Mouse (Mus musculus) heart, postnatal 0 days (tissue): ENCODE results near the gene Gm20422.

Source experiments
- CTCF ChIP-seq: IDR thresholded peaks from 2 replicates; pipeline ENCODE4 v1.5.1; 2016; ENCODE audit warnings: antibody characterized with exemption, control low read depth, low read depth
- EP300 ChIP-seq: IDR thresholded peaks from 2 replicates; pipeline ENCODE4 v1.6.1; 2016; ENCODE audit warnings: antibody characterized with exemption, low read depth

DNA sequence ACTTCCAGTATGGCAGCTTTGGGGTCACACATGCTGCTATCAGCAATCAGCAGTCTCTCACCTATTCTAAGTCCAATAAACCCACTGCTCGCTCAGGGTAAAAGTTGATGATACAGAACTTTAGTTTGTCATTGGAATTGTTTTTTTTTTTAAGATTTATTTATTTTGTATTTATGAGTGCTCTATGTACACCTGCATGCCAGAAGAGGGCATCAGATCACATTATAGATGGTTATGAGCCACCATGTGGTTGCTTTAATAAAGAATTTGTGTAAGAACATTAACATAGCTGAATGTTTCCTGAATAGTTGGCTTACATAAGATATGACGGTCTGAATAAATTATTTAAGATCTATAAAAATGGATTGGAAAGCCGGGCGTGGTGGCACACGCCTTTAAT, 16.4 kb downstream of the Gm20422 start:
- no peak for TF ChIP-seq CTCF
- TF ChIP-seq EP300: no peak
